In genomic region chr17:47833029-47833627, GRCm38 (mm10) we compare ENCODE assay signal across 8 mouse cellular contexts. TPM values are rescaled to one million over a fixed set of nuclear protein-coding genes. Genes with fewer than 3 reads are reported as not detected.
A peak's percentile ranks its signal among the peaks of the same experiment; 100 is the strongest.
DNase-seq lines count a peak whose midpoint lies in the region; ATAC-seq lines count a peak whose summit lies in the region.

No protein-coding gene starts in this region.

- no peak overlapping the region for H3K27ac ChIP-seq in forebrain, embryonic 16.5 days (ENCODE audit: low read length)
- peak overlapping the region; percentile 80 for H3K27ac ChIP-seq in intestine, embryonic 14.5 days (ENCODE audit: low read depth)

- H3K4me2 ChIP-seq in forebrain, embryonic 16.5 days (ENCODE audit: low read length): peak overlapping the region; percentile 98
- peak overlapping the region; percentile 82 for H3K4me2 ChIP-seq in intestine, embryonic 14.5 days (ENCODE audit: low read length)

- peak; percentile 73 for ATAC-seq in forebrain, embryonic 16.5 days
- peak; percentile 73 for ATAC-seq in intestine, embryonic 14.5 days (replicated peaks; ENCODE audit: low FRiP score, low TSS enrichment, low read depth)

- H3K9me3 ChIP-seq in forebrain, embryonic 16.5 days (ENCODE audit: control insufficient read depth, low read length): no peaks in the 10 kb centered on the region
- no peaks in the 10 kb centered on the region for H3K9me3 ChIP-seq in intestine, embryonic 14.5 days (ENCODE audit: control insufficient read depth, low read length)

- peaks cover 26% of the 10 kb centered on the region for H3K27me3 ChIP-seq in forebrain, embryonic 16.5 days (replicated peaks; ENCODE audit: control insufficient read depth, insufficient read depth, low read length)
- H3K27me3 ChIP-seq in intestine, embryonic 14.5 days (replicated peaks; ENCODE audit: control insufficient read depth, insufficient read depth, low read length): 0 out of 2 replicates have a peak, but pooled peaks cover 2% of the 10 kb centered on the region

- peak; percentile 87 for DNase-seq in 416B (ENCODE audit: low read depth)
- DNase-seq in ZHBTc4 (ENCODE audit: low read depth, low spot score): peak; percentile 70
- peak; percentile 85 for DNase-seq in intestine, embryonic 14.5 days (ENCODE audit: low spot score)
- DNase-seq in lung, adult 18-20 months: peak; percentile 20 to 46
- peak; percentile 54 for DNase-seq in ovary, adult 18-20 months (ENCODE audit: low spot score)
- DNase-seq in frontal cortex, postnatal 36 days (ENCODE audit: low spot score in 2 of 2): no peak
- DNase-seq in c-Kit-positive CD71-positive TER-119-positive erythroid progenitor cells, embryonic 14.5 days (ENCODE audit: low spot score): no peak

- peak overlapping the region; percentile 71 for H3K9ac ChIP-seq in forebrain, embryonic 16.5 days (replicated peaks; ENCODE audit: low read depth, low read length)
- H3K9ac ChIP-seq in intestine, embryonic 14.5 days (ENCODE audit: low read length): peak overlapping the region; percentile 76

- WGBS in forebrain, embryonic 16.5 days: under 1% methylated on average over 43 of the region's 45 CpGs
- under 1% methylated on average over 43 of the region's 45 CpGs for WGBS in intestine, embryonic 14.5 days

- no peaks in the 10 kb centered on the region for H3K36me3 ChIP-seq in forebrain, embryonic 16.5 days (ENCODE audit: control insufficient read depth, insufficient read depth)
- 0 out of 2 replicates have a peak, but pooled peaks cover 5% of the 10 kb centered on the region for H3K36me3 ChIP-seq in intestine, embryonic 14.5 days (ENCODE audit: control insufficient read depth, insufficient read depth, low read length)

- H3K4me3 ChIP-seq in forebrain, embryonic 16.5 days (replicated peaks; ENCODE audit: low read length): peak overlapping the region; percentile 61
- H3K4me3 ChIP-seq in intestine, embryonic 14.5 days (ENCODE audit: low read depth, low read length): peak overlapping the region; percentile 91

- H3K4me1 ChIP-seq in forebrain, embryonic 16.5 days (replicated peaks; ENCODE audit: control insufficient read depth, insufficient read depth, low read length): peaks cover 22% of the 10 kb centered on the region
- H3K4me1 ChIP-seq in intestine, embryonic 14.5 days (replicated peaks; ENCODE audit: control insufficient read depth, insufficient read depth, low read length): peaks cover 24% of the 10 kb centered on the region

RNA-seq across cellular contexts. Expression of gene Mdfi, which starts 1.4 kb away (rescaled TPM):
- polyA plus RNA-seq in forebrain, embryonic 16.5 days (2015; fragmentation: Nextera tagmentation; extraction: Ambion mirVana): 2.0 and 2.5 TPM in 2 replicates
- polyA plus RNA-seq in intestine, embryonic 14.5 days (2014; fragmentation: Nextera tagmentation; extraction: Ambion mirVana): 31.7 and 34.1 TPM in 2 replicates

Comparison
In these comparisons a context has a peak if more than half of its experiments do, and no peak if none do; other contexts are left out.
1. DNase-seq: peak in 416B (single experiment), ZHBTc4 (single experiment), intestine, embryonic 14.5 days (single experiment), lung, adult 18-20 months (2 of 2) and ovary, adult 18-20 months (single experiment); none in frontal cortex, postnatal 36 days (0 of 2) and c-Kit-positive CD71-positive TER-119-positive erythroid progenitor cells, embryonic 14.5 days (single experiment).